In the genomic region with DNA sequence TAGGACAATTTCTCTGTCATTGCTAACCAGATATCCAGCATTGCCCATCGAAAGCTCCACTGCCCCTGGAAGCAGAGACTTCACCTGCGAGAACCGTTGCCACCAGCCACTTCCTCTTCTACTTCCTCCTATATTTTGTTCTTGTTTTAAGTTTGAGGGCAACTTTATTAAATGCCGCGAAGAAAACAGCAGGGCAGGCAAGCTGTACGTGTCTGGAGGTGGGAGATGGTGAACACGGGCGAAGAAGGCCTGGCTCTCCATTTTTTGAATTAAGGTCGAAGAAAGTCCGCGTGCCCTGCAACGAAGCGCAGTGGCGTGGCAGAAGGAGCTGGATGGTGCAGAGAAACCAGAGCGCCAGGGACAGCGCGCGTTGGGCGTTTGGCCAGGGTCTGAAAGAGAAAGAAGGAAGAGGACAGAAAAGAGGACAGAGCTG, we compare ENCODE assay signal across 13 mouse cellular contexts. TPM values are rescaled to one million over a fixed set of nuclear protein-coding genes. Genes with fewer than 3 reads are reported as not detected.
DNase-seq lines count a peak whose midpoint lies in the region; ATAC-seq lines count a peak whose summit lies in the region.
"Had no signal": no experiment of that assay in that cellular context is flagged by ENCODE, and none has a peak within 500 bp of the region (broad histone marks: within the 10 kb centered on the region; RNA-seq: fewer than 3 reads in every experiment).

No protein-coding gene starts in this region.

- peak overlapping the region; percentile 36; the same call in 1 of the 2 replicates for H3K27ac ChIP-seq in brown adipose tissue, adult 24 weeks (replicated peaks; ENCODE audit: low read depth, low read length)
- H3K27ac ChIP-seq in forebrain, embryonic 13.5 days, result no peak overlapping the region
- H3K27ac ChIP-seq in neural tube, embryonic 15.5 days (replicated peaks), result no peak overlapping the region
- H3K27ac ChIP-seq: forebrain, embryonic 15.5 days; heart, embryonic 13.5 days; limb, embryonic 15.5 days had no signal

- H3K36me3 ChIP-seq in forebrain, embryonic 13.5 days (ENCODE audit: poor library complexity, severe bottlenecking), result no peaks in the 10 kb centered on the region
- H3K36me3 ChIP-seq in neural tube, embryonic 15.5 days, result 0 out of 2 replicates have a peak, but pooled peaks cover 5% of the 10 kb centered on the region
- H3K36me3 ChIP-seq: forebrain, embryonic 15.5 days; heart, embryonic 13.5 days; limb, embryonic 15.5 days had no signal

- H3K4me1 ChIP-seq in brown adipose tissue, adult 24 weeks (ENCODE audit: control insufficient read depth, insufficient read depth, insufficient read length, low read length), result peaks cover 3% of the 10 kb centered on the region
- peaks cover 14% of the 10 kb centered on the region for H3K4me1 ChIP-seq in forebrain, embryonic 13.5 days
- H3K4me1 ChIP-seq in neural tube, embryonic 15.5 days, result peaks cover 11% of the 10 kb centered on the region; the same call in 1 of the 2 replicates

- peak; percentile 74 for ATAC-seq in megakaryocyte, adult 5-6 weeks (ENCODE audit: poor library complexity, severe bottlenecking)
- no peak for ATAC-seq in forebrain, embryonic 13.5 days
- no peak for ATAC-seq in neural tube, embryonic 15.5 days (ENCODE audit: low FRiP score)
- ATAC-seq: forebrain, embryonic 15.5 days had no signal

- H3K27me3 ChIP-seq in forebrain, embryonic 13.5 days, result no peaks in the 10 kb centered on the region
- H3K27me3 ChIP-seq in neural tube, embryonic 15.5 days (replicated peaks), result no peaks in the 10 kb centered on the region
- H3K27me3 ChIP-seq: forebrain, embryonic 15.5 days; heart, embryonic 13.5 days; limb, embryonic 15.5 days had no signal

- peak; percentile 12 for DNase-seq in lung, postnatal 25 days (ENCODE audit: low spot score)
- DNase-seq in lung, adult 18-20 months, result no peak
- peak; percentile 38 to 50 for DNase-seq in thymus, postnatal 36 days
- no peak for DNase-seq in frontal cortex, postnatal 14 days (ENCODE audit: low spot score in 2 of 2)
- DNase-seq: cerebellum, adult 2 months; kidney, postnatal 10 days had no signal

- 86% methylated on average over 19 of the region's 19 CpGs for WGBS in forebrain, embryonic 13.5 days
- 88% methylated on average over 19 of the region's 19 CpGs for WGBS in neural tube, embryonic 15.5 days

- H3K4me3 ChIP-seq in brown adipose tissue, adult 24 weeks (ENCODE audit: insufficient read depth, low read depth, low read length), result no peak overlapping the region
- H3K4me3 ChIP-seq in forebrain, embryonic 13.5 days, result no peak overlapping the region
- H3K4me3 ChIP-seq in neural tube, embryonic 15.5 days (replicated peaks), result no peak overlapping the region
- H3K4me3 ChIP-seq: forebrain, embryonic 15.5 days; heart, embryonic 13.5 days; limb, embryonic 15.5 days had no signal

- H3K4me2 ChIP-seq in forebrain, embryonic 13.5 days, result no peak overlapping the region
- no peak overlapping the region for H3K4me2 ChIP-seq in neural tube, embryonic 15.5 days
- H3K4me2 ChIP-seq: forebrain, embryonic 15.5 days; heart, embryonic 13.5 days; limb, embryonic 15.5 days had no signal

- H3K9me3 ChIP-seq in forebrain, embryonic 13.5 days (replicated peaks), result no peaks in the 10 kb centered on the region
- no peaks in the 10 kb centered on the region for H3K9me3 ChIP-seq in neural tube, embryonic 15.5 days (replicated peaks)
- H3K9me3 ChIP-seq: forebrain, embryonic 15.5 days; heart, embryonic 13.5 days; limb, embryonic 15.5 days had no signal

- H3K9ac ChIP-seq in forebrain, embryonic 13.5 days, result no peak overlapping the region; the same call in 1 of the 2 replicates
- no peak overlapping the region for H3K9ac ChIP-seq in neural tube, embryonic 15.5 days (replicated peaks)
- H3K9ac ChIP-seq: forebrain, embryonic 15.5 days; heart, embryonic 13.5 days; limb, embryonic 15.5 days had no signal

RNA-seq across cellular contexts. Expression of gene Eloa, which starts 6.6 kb away (rescaled TPM):
- polyA plus RNA-seq in brown adipose tissue, adult 24 weeks (2012; ENCODE audit: insufficient read depth, insufficient read length, missing spikeins), result 28.3 and 33.8 TPM in 2 replicates
- 61.0 and 62.7 TPM in 2 replicates for total RNA-seq in megakaryocyte, adult 5-6 weeks (2015)
- total RNA-seq in megakaryocyte, adult 5-6 weeks (2017), result 63.0 and 68.6 TPM in 2 replicates
- polyA plus RNA-seq in forebrain, embryonic 13.5 days (2015; fragmentation: Nextera tagmentation; extraction: Ambion mirVana), result 29.1 and 30.9 TPM in 2 replicates
- 23.3 and 28.7 TPM in 2 replicates for polyA plus RNA-seq in neural tube, embryonic 15.5 days (2015; fragmentation: Nextera tagmentation; extraction: Ambion mirVana)

RNA-seq across cellular contexts. Expression of gene Rpl11, which starts 25.1 kb away (rescaled TPM):
- 772 and 1,311 TPM in 2 replicates for polyA plus RNA-seq in brown adipose tissue, adult 24 weeks (2012; ENCODE audit: insufficient read depth, insufficient read length, missing spikeins)
- total RNA-seq in megakaryocyte, adult 5-6 weeks (2015), result 1,014 and 1,023 TPM in 2 replicates
- total RNA-seq in megakaryocyte, adult 5-6 weeks (2017), result 540 and 557 TPM in 2 replicates
- 383 and 388 TPM in 2 replicates for polyA plus RNA-seq in forebrain, embryonic 13.5 days (2015; fragmentation: Nextera tagmentation; extraction: Ambion mirVana)
- 281 and 320 TPM in 2 replicates for polyA plus RNA-seq in neural tube, embryonic 15.5 days (2015; fragmentation: Nextera tagmentation; extraction: Ambion mirVana)

RNA-seq across cellular contexts. Expression of gene Pithd1, which starts 41.1 kb away (rescaled TPM):
- 20.3 and 31.3 TPM in 2 replicates for polyA plus RNA-seq in brown adipose tissue, adult 24 weeks (2012; ENCODE audit: insufficient read depth, insufficient read length, missing spikeins)
- 14.9 and 18.5 TPM in 2 replicates for total RNA-seq in megakaryocyte, adult 5-6 weeks (2015)
- total RNA-seq in megakaryocyte, adult 5-6 weeks (2017), result 20.6 and 26.2 TPM in 2 replicates
- 50.9 and 53.6 TPM in 2 replicates for polyA plus RNA-seq in forebrain, embryonic 13.5 days (2015; fragmentation: Nextera tagmentation; extraction: Ambion mirVana)
- 71.9 and 94.0 TPM in 2 replicates for polyA plus RNA-seq in neural tube, embryonic 15.5 days (2015; fragmentation: Nextera tagmentation; extraction: Ambion mirVana)

RNA-seq across cellular contexts. Expression of gene Lypla2, which starts 55.7 kb away (rescaled TPM):
- polyA plus RNA-seq in brown adipose tissue, adult 24 weeks (2012; ENCODE audit: insufficient read depth, insufficient read length, missing spikeins), result 29.3 and 29.8 TPM in 2 replicates
- 49.7 and 51.4 TPM in 2 replicates for total RNA-seq in megakaryocyte, adult 5-6 weeks (2015)
- total RNA-seq in megakaryocyte, adult 5-6 weeks (2017), result 21.4 and 25.3 TPM in 2 replicates
- 163 and 173 TPM in 2 replicates for polyA plus RNA-seq in forebrain, embryonic 13.5 days (2015; fragmentation: Nextera tagmentation; extraction: Ambion mirVana)
- 200 and 211 TPM in 2 replicates for polyA plus RNA-seq in neural tube, embryonic 15.5 days (2015; fragmentation: Nextera tagmentation; extraction: Ambion mirVana)

Comparison
In these comparisons a context has a peak if more than half of its experiments do, and no peak if none do; other contexts are left out.
1. DNase-seq: peak in lung, postnatal 25 days (single experiment) and thymus, postnatal 36 days (2 of 2); none in lung, adult 18-20 months (0 of 2) and frontal cortex, postnatal 14 days (0 of 2).